Mouse (Mus musculus): ENCODE results near the gene Tulp3. TPM values are rescaled to one million over a fixed set of nuclear protein-coding genes. Genes with fewer than 3 reads are reported as not detected.

The Tulp3 gene
- total and polyA plus RNA-seq, 3 experiments: 3.7 to 13.1 (median 5.5) TPM

- no peaks in the 10 kb centered on the region for H3K9me3 ChIP-seq (replicated peaks; ENCODE audit: low read length)
- H3K9ac ChIP-seq (ENCODE audit: insufficient read depth, low read depth): no peak overlapping the region
- no peak overlapping the region for H3K4me2 ChIP-seq (ENCODE audit: insufficient read depth, low read depth, poor library complexity, severe bottlenecking)
- H3K4me3 ChIP-seq (replicated peaks in 1 of 3; ENCODE audit: low read depth in 2 of 3, low read length in 2 of 3, poor library complexity in 1 of 3): no peak overlapping the region
- H3K36me3 ChIP-seq (replicated peaks in 1 of 2; ENCODE audit: control insufficient read depth in 1 of 2, insufficient read depth in 1 of 2, low read length in 1 of 2): no peaks in the 10 kb centered on the region
- 0 out of 4 replicates have a peak, but pooled peaks cover 0 to 3% of the 10 kb centered on the region in 2 experiments for H3K4me1 ChIP-seq (ENCODE audit: control insufficient read depth in 1 of 2, insufficient read depth in 2 of 2)
- TF ChIP-seq TBP (conservative IDR thresholded peaks at IDR 0.05; ENCODE audit: low read depth, low read length) (no peak), MEF2A (IDR thresholded peaks at IDR 0.05; ENCODE audit: borderline replicate concordance, low read depth, low read length) (no peak), E2F4 (IDR thresholded peaks at IDR 0.05; ENCODE audit: insufficient replicate concordance, low read depth, low read length) (no peak), USF2 (conservative IDR thresholded peaks at IDR 0.05; ENCODE audit: low read depth, low read length) (no peak), JUN (IDR thresholded peaks at IDR 0.05; ENCODE audit: insufficient read depth, low read depth, low read length) (no peak), ZKSCAN1 (IDR thresholded peaks at IDR 0.05; ENCODE audit: borderline replicate concordance, low read depth, low read length) (no peak), MAZ (IDR thresholded peaks at IDR 0.05; ENCODE audit: low read depth, low read length) (no peak), MAFK (IDR thresholded peaks at IDR 0.05; ENCODE audit: insufficient replicate concordance, low read length) (no peak), ZNF384 (IDR thresholded peaks at IDR 0.05; ENCODE audit: low read depth, low read length) (no peak), ZC3H11A (IDR thresholded peaks at IDR 0.05; ENCODE audit: low read depth, low read length) (no peak), PAX5 (IDR thresholded peaks at IDR 0.05; ENCODE audit: low read length) (no peak), TCF12 (IDR thresholded peaks at IDR 0.05; ENCODE audit: low read depth, low read length) (no peak), NRF1 (IDR thresholded peaks at IDR 0.05; ENCODE audit: low read depth, low read length) (no peak)
- in situ Hi-C loops (cut with MboI; ENCODE audit: low pct_ligation_motif_present, low pct_unique_long_range_greater_than_20kb, low sequenced_read_pairs): no loop called here
- no peaks in the 10 kb centered on the region for H3K27me3 ChIP-seq (replicated peaks)
- H3K27ac ChIP-seq (ENCODE audit: insufficient read depth, low read depth): no peak overlapping the region
- no peaks in the 10 kb centered on the region for H3K79me2 ChIP-seq (replicated peaks; ENCODE audit: control insufficient read depth, extremely low read depth, insufficient read depth, poor library complexity, severe bottlenecking)
- dilution Hi-C loops (cut with MboI; ENCODE audit: extremely low pct_ligation_motif_present, extremely low pct_unique_long_range_greater_than_20kb, low sequenced_read_pairs): no loop called here
- DNase-seq (ENCODE audit: extremely low read depth): no peak
Measured at GRCm38 (mm10) chr6:128279099-128279498, 76.6 kb downstream of the Tulp3 start.

GRCm38 (mm10) chr6:128277132-128278085 lies 78.2 kb downstream of the Tulp3 start:
- H3K9ac ChIP-seq (ENCODE audit: insufficient read depth, low read depth): no peak overlapping the region
- in situ Hi-C loops (cut with MboI; ENCODE audit: low pct_ligation_motif_present, low pct_unique_long_range_greater_than_20kb, low sequenced_read_pairs) (no loop called here), dilution Hi-C loops (cut with MboI; ENCODE audit: extremely low pct_ligation_motif_present, extremely low pct_unique_long_range_greater_than_20kb, low sequenced_read_pairs) (no loop called here)
- 0 out of 4 replicates have a peak, but pooled peaks cover 0 to 3% of the 10 kb centered on the region in 2 experiments for H3K4me1 ChIP-seq (ENCODE audit: control insufficient read depth in 1 of 2, insufficient read depth in 2 of 2)
- TF ChIP-seq POLR2A (IDR thresholded peaks at IDR 0.05; ENCODE audit: low read depth, low read length): no peak
- TF ChIP-seq MYC (IDR thresholded peaks at IDR 0.05; ENCODE audit: low read depth, low read length): no peak
- no peak for TF ChIP-seq ETS1 (conservative IDR thresholded peaks at IDR 0.05; ENCODE audit: low read depth, low read length)
- no peak for TF ChIP-seq GABPA (IDR thresholded peaks at IDR 0.05; ENCODE audit: insufficient replicate concordance, low read depth, low read length)
- no peaks in the 10 kb centered on the region for H3K36me3 ChIP-seq (replicated peaks in 1 of 2; ENCODE audit: control insufficient read depth in 1 of 2, insufficient read depth in 1 of 2, low read length in 1 of 2)
- H3K79me2 ChIP-seq (replicated peaks; ENCODE audit: control insufficient read depth, extremely low read depth, insufficient read depth, poor library complexity, severe bottlenecking): no peaks in the 10 kb centered on the region
- no peaks in the 10 kb centered on the region for H3K27me3 ChIP-seq (replicated peaks)
- no peak for DNase-seq (ENCODE audit: extremely low read depth)
- H3K4me2 ChIP-seq (ENCODE audit: insufficient read depth, low read depth, poor library complexity, severe bottlenecking): no peak overlapping the region
- H3K9me3 ChIP-seq (replicated peaks; ENCODE audit: low read length): no peaks in the 10 kb centered on the region
- H3K27ac ChIP-seq (ENCODE audit: insufficient read depth, low read depth): no peak overlapping the region
- no peak overlapping the region for H3K4me3 ChIP-seq (replicated peaks in 1 of 3; ENCODE audit: low read depth in 2 of 3, low read length in 2 of 3, poor library complexity in 1 of 3)
